Mouse (Mus musculus) hindbrain, embryonic 14.5 days (tissue): ENCODE data around the gene Usp24. TPM values are rescaled to one million over a fixed set of nuclear protein-coding genes. Genes with fewer than 3 reads are reported as not detected.
"Not testable (repeated sequence)": the region's sequence is repeated elsewhere in the genome, so short reads cannot be mapped to it uniquely, and the experiment has no call there.

Experiments
- ATAC-seq: fragments of 200-750 bp; cut with Nextera tagmentation; 2 replicates; pipeline ENCODE4 v1.8.0; 2017; ENCODE audit warnings: moderate number of reproducible peaks, mild to moderate bottlenecking, moderate TSS enrichment, moderate library complexity; ENCODE audit not compliant: low FRiP score
- DNase-seq: peaks from one replicate; pipeline ENCODE4 v3.0.0-alpha.2; 2015; ENCODE audit warnings: low spot score
- H3K27ac ChIP-seq: fragments of 300-500 bp; sonication (generic); 2 replicates; pipeline ENCODE4 v1.5.1; 2014; ENCODE audit warnings: mild to moderate bottlenecking, moderate library complexity
- H3K27me3 ChIP-seq: fragments of 300-500 bp; sonication (generic); 2 replicates; pipeline ENCODE4 v1.6.1; 2014; ENCODE audit warnings: mild to moderate bottlenecking, low read length, mixed read lengths; ENCODE audit not compliant: control insufficient read depth, insufficient read depth
- H3K36me3 ChIP-seq: fragments of 300-500 bp; sonication (generic); replicated peaks from 2 replicates; pipeline ENCODE4 v1.6.1; 2014; ENCODE audit not compliant: control insufficient read depth, insufficient read depth
- H3K4me1 ChIP-seq: fragments of 300-500 bp; sonication (generic); replicated peaks from 2 replicates; pipeline ENCODE4 v1.6.1; 2014; ENCODE audit warnings: antibody characterized with exemption, low read length, mixed read lengths; ENCODE audit not compliant: control insufficient read depth, insufficient read depth
- H3K4me2 ChIP-seq: fragments of 300-500 bp; sonication (generic); replicated peaks from 2 replicates; pipeline ENCODE4 v1.6.1; 2014; ENCODE audit warnings: mild to moderate bottlenecking, moderate library complexity
- H3K4me3 ChIP-seq: fragments of 300-500 bp; sonication (generic); replicated peaks from 2 replicates; pipeline ENCODE4 v1.5.1; 2014; ENCODE audit warnings: mild to moderate bottlenecking, low read length
- H3K9ac ChIP-seq: fragments of 300-500 bp; sonication (generic); 2 replicates; pipeline ENCODE4 v1.6.1; 2014
- H3K9me3 ChIP-seq: fragments of 300-500 bp; sonication (generic); 2 replicates; pipeline ENCODE4 v1.6.1; 2016; ENCODE audit warnings: low read length; ENCODE audit not compliant: control insufficient read depth
- WGBS: fragments of 180-500 bp; shearing (Covaris S2); extraction: QIAGEN DNeasy Blood & Tissue Kit; methylation state at CpG from one replicate; pipeline ENCODE4 v1.1.7; 2014; 5-methylcytosine and 5-hydroxymethylcytosine counted together
- polyA plus RNA-seq: library from polyadenylated mRNA; unstranded; fragments of >200 nt; fragmentation: Nextera tagmentation; extraction: Ambion mirVana; gene quantifications from 2 replicates; pipeline ENCODE4 v1.2.1, GENCODE M21; 2014

Gene Usp24
- polyA plus RNA-seq, 1 experiment from 2014 or later: 13.0 TPM

GRCm38 (mm10) chr4:106316351-106317178 lies 552 bp downstream of the Usp24 start:
- H3K9ac ChIP-seq: peak overlapping the region; percentile 98
- H3K27ac ChIP-seq: peak overlapping the region; percentile 92
- no peaks in the 10 kb centered on the region for H3K27me3 ChIP-seq
- ATAC-seq (peak; percentile 79), DNase-seq (peak; percentile 53)
- H3K36me3 ChIP-seq: no peaks in the 10 kb centered on the region
- WGBS: under 1% methylated on average over 75 of the region's 81 CpGs
- peak overlapping the region; percentile 75 for H3K4me2 ChIP-seq
- no peaks in the 10 kb centered on the region for H3K9me3 ChIP-seq
- H3K4me1 ChIP-seq: peaks cover 24% of the 10 kb centered on the region
- H3K4me3 ChIP-seq: peak overlapping the region; percentile 91

- DNase-seq (no peak), ATAC-seq (peak; percentile 28; the same call in 1 of the 2 replicates)
- peak overlapping the region; percentile 92 for H3K27ac ChIP-seq
- H3K27me3 ChIP-seq: no peaks in the 10 kb centered on the region
- H3K4me1 ChIP-seq: peaks cover 24% of the 10 kb centered on the region
- no peaks in the 10 kb centered on the region for H3K9me3 ChIP-seq
- 19% methylated on average over 18 of the region's 19 CpGs for WGBS
- peak overlapping the region; percentile 98 for H3K9ac ChIP-seq
- peak overlapping the region; percentile 75 for H3K4me2 ChIP-seq
- no peaks in the 10 kb centered on the region for H3K36me3 ChIP-seq
- H3K4me3 ChIP-seq: peak overlapping the region; percentile 91
These were observed 1.4 kb downstream of the Usp24 start for GRCm38 (mm10) chr4:106317179-106318055.

GRCm38 (mm10) chr4:106318208-106318607 lies 2.2 kb downstream of the Usp24 start:
- no peaks in the 10 kb centered on the region for H3K27me3 ChIP-seq
- H3K36me3 ChIP-seq: no peaks in the 10 kb centered on the region
- H3K9me3 ChIP-seq: no peaks in the 10 kb centered on the region
- 80% methylated on average over 4 of the region's 4 CpGs for WGBS
- DNase-seq (no peak), ATAC-seq (no peak)
- H3K9ac ChIP-seq: peak overlapping the region; percentile 98; the same call in 1 of the 2 replicates
- peaks cover 24% of the 10 kb centered on the region for H3K4me1 ChIP-seq
- peak overlapping the region; percentile 75 for H3K4me2 ChIP-seq
- H3K4me3 ChIP-seq: peak overlapping the region; percentile 91
- no peak overlapping the region for H3K27ac ChIP-seq

GRCm38 (mm10) chr4:106318976-106319375 lies 3.0 kb downstream of the Usp24 start:
- WGBS: 89% methylated on average over 6 of the region's 6 CpGs
- Histone ChIP-seq H3K4me1 (peaks cover 24% of the 10 kb centered on the region), H3K27ac (no peak overlapping the region), H3K27me3 (no peaks in the 10 kb centered on the region), H3K9ac (no peak overlapping the region), H3K9me3 (no peaks in the 10 kb centered on the region), H3K36me3 (no peaks in the 10 kb centered on the region), H3K4me2 (0 out of 2 replicates have a peak overlapping the region, but pooled peaks have one; percentile 1), H3K4me3 (no peak overlapping the region)
- no peak for ATAC-seq
- DNase-seq: no peak

GRCm38 (mm10) chr4:106322846-106323245 lies 6.8 kb downstream of the Usp24 start:
- no peak overlapping the region for H3K9ac ChIP-seq
- WGBS: 91% methylated on average over 10 of the region's 10 CpGs

GRCm38 (mm10) chr4:106323318-106323717 lies 7.3 kb downstream of the Usp24 start:
- Histone ChIP-seq H3K27me3 (no peaks in the 10 kb centered on the region), H3K9me3 (no peaks in the 10 kb centered on the region), H3K4me3 (no peak overlapping the region), H3K27ac (no peak overlapping the region), H3K9ac (no peak overlapping the region), H3K4me1 (peaks cover 14% of the 10 kb centered on the region), H3K36me3 (no peaks in the 10 kb centered on the region), H3K4me2 (no peak overlapping the region)
- 74% methylated on average over 2 of the region's 2 CpGs for WGBS
- ATAC-seq: no peak
- no peak for DNase-seq

More at GRCm38 (mm10) chr4:106322846-106323245, 6.8 kb downstream of the Usp24 start:
- no peaks in the 10 kb centered on the region for H3K27me3 ChIP-seq
- H3K9me3 ChIP-seq: no peaks in the 10 kb centered on the region
- H3K4me2 ChIP-seq: no peak overlapping the region
- H3K4me3 ChIP-seq: no peak overlapping the region
- H3K4me1 ChIP-seq: peaks cover 19% of the 10 kb centered on the region
- H3K27ac ChIP-seq: no peak overlapping the region
- H3K36me3 ChIP-seq: no peaks in the 10 kb centered on the region
- ATAC-seq (no peak), DNase-seq (no peak)

- Histone ChIP-seq H3K4me1 (no peaks in the 10 kb centered on the region), H3K36me3 (no peaks in the 10 kb centered on the region), H3K4me3 (no peak overlapping the region), H3K27ac (no peak overlapping the region), H3K4me2 (no peak overlapping the region), H3K9ac (no peak overlapping the region), H3K27me3 (no peaks in the 10 kb centered on the region), H3K9me3 (no peaks in the 10 kb centered on the region)
- 93% methylated on average over 5 of the region's 5 CpGs for WGBS
- DNase-seq: no peak
- no peak for ATAC-seq
These were observed 11.4 kb downstream of the Usp24 start for GRCm38 (mm10) chr4:106327436-106327835.

GRCm38 (mm10) chr4:106328704-106329103 lies 12.7 kb downstream of the Usp24 start:
- no peak for ATAC-seq
- Histone ChIP-seq H3K9ac (no peak overlapping the region), H3K27me3 (no peaks in the 10 kb centered on the region), H3K4me3 (no peak overlapping the region), H3K36me3 (no peaks in the 10 kb centered on the region), H3K27ac (no peak overlapping the region), H3K9me3 (no peaks in the 10 kb centered on the region), H3K4me2 (no peak overlapping the region), H3K4me1 (no peaks in the 10 kb centered on the region)
- 92% methylated on average over 4 of the region's 4 CpGs for WGBS
- DNase-seq: no peak

- 91% methylated on average over 6 of the region's 6 CpGs for WGBS
- not testable (repeated sequence) for H3K36me3 ChIP-seq, ATAC-seq
These were observed 13.2 kb downstream of the Usp24 start for GRCm38 (mm10) chr4:106329171-106329570.

More at GRCm38 (mm10) chr4:106329171-106329570, 13.2 kb downstream of the Usp24 start:
- H3K4me3 ChIP-seq, H3K4me2 ChIP-seq, H3K9me3 ChIP-seq, H3K4me1 ChIP-seq, H3K9ac ChIP-seq, H3K27ac ChIP-seq, H3K27me3 ChIP-seq, DNase-seq: not testable (repeated sequence)
